Comparison of ENCODE assay signal across 10 mouse cellular contexts in the genomic region with DNA sequence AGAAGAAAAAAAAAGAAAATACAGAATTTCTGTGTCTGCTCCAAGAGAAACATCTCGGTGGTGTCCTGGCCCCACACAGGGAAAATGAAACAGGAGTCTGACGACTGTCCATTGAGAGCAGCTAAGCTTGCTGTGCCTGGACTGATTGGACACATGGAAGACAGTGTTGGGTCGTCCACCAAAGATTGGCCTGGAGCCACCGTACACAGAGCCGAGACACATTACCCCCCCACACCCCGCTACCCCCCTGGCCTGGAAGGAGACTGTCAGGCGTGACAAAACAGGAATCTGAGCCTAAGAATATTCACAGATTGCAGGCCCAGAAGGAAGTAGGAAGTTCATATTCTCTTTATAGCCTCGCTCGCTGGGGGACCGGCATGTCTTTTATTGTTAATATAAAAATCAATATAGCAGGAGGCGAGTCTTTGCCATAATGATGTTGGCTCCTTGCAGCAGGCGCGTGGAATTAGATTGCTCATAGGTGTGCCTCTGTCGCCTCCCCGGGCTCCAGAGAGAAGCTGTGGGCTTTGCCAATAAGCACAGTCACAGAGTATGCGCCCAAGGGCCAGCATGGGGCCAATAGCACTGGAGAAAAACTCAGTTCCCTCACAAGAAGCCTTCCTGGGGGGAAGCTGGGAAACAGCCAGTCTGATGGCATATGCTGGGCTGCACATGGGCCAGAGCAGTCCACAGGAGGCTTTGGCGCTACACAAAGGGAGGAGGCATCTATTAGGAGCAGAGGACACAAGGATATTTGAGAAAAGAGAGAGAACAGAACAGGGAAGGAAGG. TPM values are rescaled to one million over a fixed set of nuclear protein-coding genes. Genes with fewer than 3 reads are reported as not detected.
DNase-seq lines count a peak whose midpoint lies in the region; ATAC-seq lines count a peak whose summit lies in the region.
"Had no signal": no experiment of that assay in that cellular context is flagged by ENCODE, and none has a peak within 500 bp of the region (broad histone marks: within the 10 kb centered on the region; RNA-seq: fewer than 3 reads in every experiment).

No protein-coding gene starts in this region.

- no peaks in the 10 kb centered on the region for H3K36me3 ChIP-seq in embryonic facial prominence, embryonic 11.5 days (replicated peaks; ENCODE audit: control insufficient read depth, insufficient read depth, low read depth, low read length)
- H3K36me3 ChIP-seq in hindbrain, embryonic 14.5 days (replicated peaks; ENCODE audit: control insufficient read depth, insufficient read depth) = no peaks in the 10 kb centered on the region
- H3K36me3 ChIP-seq in neural tube, embryonic 12.5 days = no peaks in the 10 kb centered on the region
- H3K36me3 ChIP-seq: liver, embryonic 15.5 days; stomach, embryonic 15.5 days had no signal

- H3K4me3 ChIP-seq in embryonic facial prominence, embryonic 11.5 days (ENCODE audit: low read depth, low read length) = no peak overlapping the region
- H3K4me3 ChIP-seq in hindbrain, embryonic 14.5 days (replicated peaks; ENCODE audit: low read length) = no peak overlapping the region
- no peak overlapping the region for H3K4me3 ChIP-seq in neural tube, embryonic 12.5 days
- H3K4me3 ChIP-seq: liver, embryonic 15.5 days; stomach, embryonic 15.5 days had no signal

- no peaks in the 10 kb centered on the region for H3K27me3 ChIP-seq in embryonic facial prominence, embryonic 11.5 days (ENCODE audit: control insufficient read depth, insufficient read depth, low read length)
- H3K27me3 ChIP-seq in hindbrain, embryonic 14.5 days (ENCODE audit: control insufficient read depth, insufficient read depth, low read length) = no peaks in the 10 kb centered on the region
- no peaks in the 10 kb centered on the region for H3K27me3 ChIP-seq in neural tube, embryonic 12.5 days (replicated peaks)
- H3K27me3 ChIP-seq: liver, embryonic 15.5 days; stomach, embryonic 15.5 days had no signal

- no peak overlapping the region for H3K9ac ChIP-seq in embryonic facial prominence, embryonic 11.5 days (replicated peaks; ENCODE audit: low read length)
- H3K9ac ChIP-seq in hindbrain, embryonic 14.5 days = no peak overlapping the region
- no peak overlapping the region for H3K9ac ChIP-seq in neural tube, embryonic 12.5 days
- H3K9ac ChIP-seq: liver, embryonic 15.5 days; stomach, embryonic 15.5 days had no signal

- no peak overlapping the region for H3K4me2 ChIP-seq in embryonic facial prominence, embryonic 11.5 days (ENCODE audit: low read depth, low read length)
- peak overlapping the region; percentile 27 for H3K4me2 ChIP-seq in hindbrain, embryonic 14.5 days (replicated peaks)
- peak overlapping the region; percentile 8 for H3K4me2 ChIP-seq in neural tube, embryonic 12.5 days (replicated peaks)
- H3K4me2 ChIP-seq: liver, embryonic 15.5 days; stomach, embryonic 15.5 days had no signal

- H3K4me1 ChIP-seq in embryonic facial prominence, embryonic 11.5 days (ENCODE audit: control insufficient read depth, insufficient read depth, low read length) = no peaks in the 10 kb centered on the region
- H3K4me1 ChIP-seq in hindbrain, embryonic 14.5 days (replicated peaks; ENCODE audit: control insufficient read depth, insufficient read depth, low read length) = peaks cover 15% of the 10 kb centered on the region
- H3K4me1 ChIP-seq in neural tube, embryonic 12.5 days = peaks cover 16% of the 10 kb centered on the region
- H3K4me1 ChIP-seq: liver, embryonic 15.5 days had no signal

- 74% methylated on average over 17 of the region's 17 CpGs for WGBS in embryonic facial prominence, embryonic 11.5 days
- 28% methylated on average over 17 of the region's 17 CpGs for WGBS in hindbrain, embryonic 14.5 days
- 51% methylated on average over 17 of the region's 17 CpGs for WGBS in neural tube, embryonic 12.5 days

- H3K9me3 ChIP-seq in embryonic facial prominence, embryonic 11.5 days (replicated peaks; ENCODE audit: control insufficient read depth, low read length) = no peaks in the 10 kb centered on the region; the same call in 1 of the 2 replicates
- peaks cover 5% of the 10 kb centered on the region; the same call in 1 of the 2 replicates for H3K9me3 ChIP-seq in hindbrain, embryonic 14.5 days (ENCODE audit: control insufficient read depth, low read length)
- no peaks in the 10 kb centered on the region for H3K9me3 ChIP-seq in neural tube, embryonic 12.5 days
- H3K9me3 ChIP-seq: liver, embryonic 15.5 days; stomach, embryonic 15.5 days had no signal

- ATAC-seq in embryonic facial prominence, embryonic 11.5 days (replicated peaks; ENCODE audit: insufficient number of reproducible peaks, low FRiP score, low TSS enrichment, low read depth) = 0 out of 2 replicates have a peak, but pooled peaks have one; percentile 39
- peak; percentile 87 for ATAC-seq in hindbrain, embryonic 14.5 days (ENCODE audit: low FRiP score)
- peak; percentile 48; the same call in 1 of the 2 replicates for ATAC-seq in neural tube, embryonic 12.5 days (ENCODE audit: low FRiP score, low read depth)
- ATAC-seq in megakaryocyte, adult 5-6 weeks (ENCODE audit: poor library complexity, severe bottlenecking) = no peak

- peak; percentile 5 for DNase-seq in layer of hippocampus, adult 9-11 months
- DNase-seq in layer of hippocampus, adult 11-12 months (ENCODE audit: low spot score) = no peak
- peak; percentile 7 for DNase-seq in embryonic facial prominence, embryonic 11.5 days (ENCODE audit: low spot score)
- peak; percentile 64 for DNase-seq in hindbrain, embryonic 14.5 days (ENCODE audit: low spot score)
- DNase-seq in retina, postnatal 1 day = no peak
- no peak for DNase-seq in layer of hippocampus, postnatal 10 days (ENCODE audit: low spot score in 2 of 2)

- 0 out of 2 replicates have a peak overlapping the region, but pooled peaks have one; percentile 35 for H3K27ac ChIP-seq in embryonic facial prominence, embryonic 11.5 days (replicated peaks; ENCODE audit: low read depth, low read length)
- peak overlapping the region; percentile 75 for H3K27ac ChIP-seq in hindbrain, embryonic 14.5 days
- H3K27ac ChIP-seq in neural tube, embryonic 12.5 days = peak overlapping the region; percentile 22; the same call in 1 of the 2 replicates
- H3K27ac ChIP-seq: liver, embryonic 15.5 days; stomach, embryonic 15.5 days had no signal

RNA-seq across cellular contexts. Expression of a gene that starts 49.0 kb away (rescaled TPM):
- polyA plus RNA-seq in embryonic facial prominence, embryonic 11.5 days (2014; fragmentation: Nextera tagmentation; extraction: Ambion mirVana) = 30.9 and 31.0 TPM in 2 replicates
- 15.1 and 15.6 TPM in 2 replicates for polyA plus RNA-seq in hindbrain, embryonic 14.5 days (2014; fragmentation: Nextera tagmentation; extraction: Ambion mirVana)
- 22.1 and 24.5 TPM in 2 replicates for polyA plus RNA-seq in neural tube, embryonic 12.5 days (2016; fragmentation: Nextera tagmentation; extraction: Ambion mirVana)
- 1 to 10 TPM; 7.1 to 7.5 TPM for total RNA-seq in layer of hippocampus, postnatal 10 days (2021)
- total RNA-seq in megakaryocyte, adult 5-6 weeks (2015) = not detected in 2 replicates
- not detected in 2 replicates for total RNA-seq in megakaryocyte, adult 5-6 weeks (2017)

Comparison
In these comparisons a context has a peak if more than half of its experiments do, and no peak if none do; other contexts are left out.
1. DNase-seq: peak in layer of hippocampus, adult 9-11 months (single experiment), embryonic facial prominence, embryonic 11.5 days (single experiment) and hindbrain, embryonic 14.5 days (single experiment); none in layer of hippocampus, adult 11-12 months (single experiment), retina, postnatal 1 day (single experiment) and layer of hippocampus, postnatal 10 days (0 of 2).
2. H3K27ac ChIP-seq: peak in every context shown above with its lines; median percentile 75 in hindbrain, embryonic 14.5 days; 35 in embryonic facial prominence, embryonic 11.5 days; 22 in neural tube, embryonic 12.5 days.